Mouse (Mus musculus) stomach, embryonic 15.5 days (tissue): Measurements from ENCODE around the gene Trp53bp2. TPM values are rescaled to one million over a fixed set of nuclear protein-coding genes. Genes with fewer than 3 reads are reported as not detected.

Experiments used
- ATAC-seq: fragments of 200-750 bp; cut with Nextera tagmentation; 2 replicates; pipeline ENCODE4 v1.8.0; 2017; ENCODE audit warnings: low read depth, moderate number of reproducible peaks, moderate TSS enrichment; ENCODE audit not compliant: insufficient read depth, low FRiP score
- H3K27ac ChIP-seq: fragments of 300-500 bp; sonication (generic); 2 replicates; pipeline ENCODE4 v1.5.1; 2015; ENCODE audit warnings: mild to moderate bottlenecking, inconsistent platforms
- H3K27me3 ChIP-seq: fragments of 300-500 bp; sonication (generic); replicated peaks from 2 replicates; pipeline ENCODE4 v1.6.1; 2015; ENCODE audit warnings: inconsistent platforms
- H3K36me3 ChIP-seq: fragments of 300-500 bp; sonication (generic); 2 replicates; pipeline ENCODE4 v1.6.1; 2015; ENCODE audit warnings: inconsistent platforms
- H3K4me1 ChIP-seq: fragments of 300-500 bp; sonication (generic); 2 replicates; pipeline ENCODE4 v1.6.1; 2015; ENCODE audit warnings: inconsistent platforms
- H3K4me2 ChIP-seq: fragments of 300-500 bp; sonication (generic); 2 replicates; pipeline ENCODE4 v1.6.1; 2015; ENCODE audit warnings: mild to moderate bottlenecking, inconsistent platforms
- H3K4me3 ChIP-seq: fragments of 300-500 bp; sonication (generic); replicated peaks from 2 replicates; pipeline ENCODE4 v1.5.1; 2015; ENCODE audit warnings: inconsistent platforms
- H3K9ac ChIP-seq: fragments of 300-500 bp; sonication (generic); 2 replicates; pipeline ENCODE4 v1.6.1; 2015; ENCODE audit warnings: inconsistent platforms
- H3K9me3 ChIP-seq: fragments of 300-500 bp; sonication (generic); 2 replicates; pipeline ENCODE4 v1.6.1; 2016; ENCODE audit warnings: inconsistent platforms
- WGBS: fragments of 180-500 bp; shearing (Covaris S2); methylation state at CpG from one replicate; pipeline ENCODE4 v1.1.7; 2015; 5-methylcytosine and 5-hydroxymethylcytosine counted together
- polyA plus RNA-seq: library from polyadenylated mRNA; unstranded; fragments of >200 nt; fragmentation: Nextera tagmentation; extraction: Ambion mirVana; gene quantifications from 2 replicates; pipeline ENCODE4 v1.2.1, GENCODE M21; 2015

Trp53bp2 gene
- polyA plus RNA-seq, 1 experiment from 2014 or later: 19.9 TPM

GRCm38 (mm10) chr1:182380683-182381082, 28.3 kb upstream of the Trp53bp2 start:
- Histone ChIP-seq H3K4me2 (no peak overlapping the region), H3K27ac (no peak overlapping the region), H3K4me1 (no peaks in the 10 kb centered on the region), H3K36me3 (no peaks in the 10 kb centered on the region), H3K9ac (no peak overlapping the region), H3K27me3 (no peaks in the 10 kb centered on the region), H3K9me3 (no peaks in the 10 kb centered on the region), H3K4me3 (no peak overlapping the region)
- WGBS: 73% methylated on average over 7 of the region's 7 CpGs
- no peak for ATAC-seq

- no peak for ATAC-seq
- Histone ChIP-seq H3K27me3 (no peaks in the 10 kb centered on the region), H3K9ac (no peak overlapping the region), H3K4me2 (no peak overlapping the region), H3K9me3 (no peaks in the 10 kb centered on the region), H3K27ac (no peak overlapping the region), H3K4me1 (no peaks in the 10 kb centered on the region), H3K36me3 (no peaks in the 10 kb centered on the region), H3K4me3 (no peak overlapping the region)
- WGBS: 68% methylated on average over 3 of the region's 3 CpGs
Observed at GRCm38 (mm10) chr1:182381327-182381726, 27.6 kb upstream of the Trp53bp2 start.

- no peak for ATAC-seq
- no peak overlapping the region for H3K4me3 ChIP-seq
- no peaks in the 10 kb centered on the region for H3K9me3 ChIP-seq
- no peak overlapping the region for H3K4me2 ChIP-seq
- H3K9ac ChIP-seq: no peak overlapping the region
- no peaks in the 10 kb centered on the region for H3K36me3 ChIP-seq
- H3K4me1 ChIP-seq: no peaks in the 10 kb centered on the region
- 58% methylated on average over 9 of the region's 9 CpGs for WGBS
- no peak overlapping the region for H3K27ac ChIP-seq
- no peaks in the 10 kb centered on the region for H3K27me3 ChIP-seq
Observed at GRCm38 (mm10) chr1:182383096-182383495, 25.9 kb upstream of the Trp53bp2 start.

GRCm38 (mm10) chr1:182386449-182386848, 22.5 kb upstream of the Trp53bp2 start:
- Histone ChIP-seq H3K27me3 (no peaks in the 10 kb centered on the region), H3K4me2 (no peak overlapping the region), H3K4me1 (no peaks in the 10 kb centered on the region), H3K9ac (no peak overlapping the region), H3K9me3 (no peaks in the 10 kb centered on the region), H3K36me3 (no peaks in the 10 kb centered on the region), H3K4me3 (no peak overlapping the region), H3K27ac (no peak overlapping the region)
- WGBS: 89% methylated on average over 8 of the region's 8 CpGs
- ATAC-seq: no peak

- 43% methylated on average over 4 of the region's 4 CpGs for WGBS
- Histone ChIP-seq H3K27ac (no peak overlapping the region), H3K9ac (no peak overlapping the region), H3K4me2 (no peak overlapping the region), H3K4me3 (no peak overlapping the region), H3K27me3 (no peaks in the 10 kb centered on the region), H3K9me3 (no peaks in the 10 kb centered on the region), H3K36me3 (no peaks in the 10 kb centered on the region), H3K4me1 (no peaks in the 10 kb centered on the region)
- ATAC-seq: no peak
Observed at GRCm38 (mm10) chr1:182388729-182389128, 20.2 kb upstream of the Trp53bp2 start.

- peak overlapping the region; percentile 74; the same call in 1 of the 2 replicates for H3K27ac ChIP-seq
- no peaks in the 10 kb centered on the region for H3K36me3 ChIP-seq
- H3K27me3 ChIP-seq: no peaks in the 10 kb centered on the region
- H3K4me3 ChIP-seq: no peak overlapping the region
- no peaks in the 10 kb centered on the region for H3K9me3 ChIP-seq
- no peak for ATAC-seq
- H3K4me1 ChIP-seq: peaks cover 14% of the 10 kb centered on the region
- WGBS: 59% methylated on average over 8 of the region's 8 CpGs
- no peak overlapping the region for H3K9ac ChIP-seq
- no peak overlapping the region for H3K4me2 ChIP-seq
Observed at GRCm38 (mm10) chr1:182398171-182398570, 10.8 kb upstream of the Trp53bp2 start.

- WGBS: 33% methylated on average over 3 of the region's 3 CpGs
- peaks cover 15% of the 10 kb centered on the region for H3K4me1 ChIP-seq
- no peaks in the 10 kb centered on the region for H3K27me3 ChIP-seq
- H3K9me3 ChIP-seq: no peaks in the 10 kb centered on the region
- peak overlapping the region; percentile 74 for H3K27ac ChIP-seq
- ATAC-seq: 0 out of 2 replicates have a peak, but pooled peaks have one; percentile 24
- no peaks in the 10 kb centered on the region for H3K36me3 ChIP-seq
- no peak overlapping the region for H3K4me2 ChIP-seq
- H3K4me3 ChIP-seq: no peak overlapping the region
- no peak overlapping the region for H3K9ac ChIP-seq
Observed at GRCm38 (mm10) chr1:182398780-182399179, 10.2 kb upstream of the Trp53bp2 start.

GRCm38 (mm10) chr1:182399205-182399604, 9.8 kb upstream of the Trp53bp2 start:
- peak; percentile 70 for ATAC-seq
- WGBS: 43% methylated on average over 2 of the region's 2 CpGs

GRCm38 (mm10) chr1:182399908-182400307, 9.1 kb upstream of the Trp53bp2 start:
- Histone ChIP-seq H3K9me3 (no peaks in the 10 kb centered on the region), H3K27ac (peak overlapping the region; percentile 74; the same call in 1 of the 2 replicates), H3K4me1 (peaks cover 15% of the 10 kb centered on the region), H3K4me3 (no peak overlapping the region), H3K36me3 (no peaks in the 10 kb centered on the region), H3K4me2 (no peak overlapping the region), H3K27me3 (no peaks in the 10 kb centered on the region), H3K9ac (no peak overlapping the region)
- no peak for ATAC-seq
- WGBS: 71% methylated on average over 3 of the region's 3 CpGs

More at GRCm38 (mm10) chr1:182399205-182399604, 9.8 kb upstream of the Trp53bp2 start:
- no peaks in the 10 kb centered on the region for H3K27me3 ChIP-seq
- peaks cover 15% of the 10 kb centered on the region for H3K4me1 ChIP-seq
- no peaks in the 10 kb centered on the region for H3K9me3 ChIP-seq
- no peak overlapping the region for H3K4me2 ChIP-seq
- H3K36me3 ChIP-seq: no peaks in the 10 kb centered on the region
- no peak overlapping the region for H3K4me3 ChIP-seq
- H3K9ac ChIP-seq: no peak overlapping the region
- H3K27ac ChIP-seq: peak overlapping the region; percentile 74

- Histone ChIP-seq H3K36me3 (no peaks in the 10 kb centered on the region), H3K9ac (no peak overlapping the region), H3K27me3 (no peaks in the 10 kb centered on the region), H3K4me1 (peaks cover 14% of the 10 kb centered on the region), H3K9me3 (no peaks in the 10 kb centered on the region), H3K27ac (no peak overlapping the region; the same call in 1 of the 2 replicates), H3K4me3 (no peak overlapping the region), H3K4me2 (peak overlapping the region; percentile 14; the same call in 1 of the 2 replicates)
- no peak for ATAC-seq
- WGBS: 44% methylated on average over 13 of the region's 13 CpGs
Observed at GRCm38 (mm10) chr1:182403076-182403475, 5.9 kb upstream of the Trp53bp2 start.

GRCm38 (mm10) chr1:182406621-182407020, 2.4 kb upstream of the Trp53bp2 start:
- Histone ChIP-seq H3K4me2 (no peak overlapping the region), H3K9me3 (no peaks in the 10 kb centered on the region), H3K27ac (peak overlapping the region; percentile 40; the same call in 1 of the 2 replicates), H3K27me3 (no peaks in the 10 kb centered on the region), H3K4me1 (peaks cover 17% of the 10 kb centered on the region), H3K9ac (no peak overlapping the region), H3K36me3 (no peaks in the 10 kb centered on the region), H3K4me3 (no peak overlapping the region)
- no peak for ATAC-seq
- WGBS: 42% methylated on average over 4 of the region's 4 CpGs

GRCm38 (mm10) chr1:182408243-182408642, 729 bp upstream of the Trp53bp2 start:
- ATAC-seq: no peak
- WGBS: 4% methylated on average over 13 of the region's 13 CpGs
- H3K9me3 ChIP-seq: no peaks in the 10 kb centered on the region

More at GRCm38 (mm10) chr1:182408243-182408642, 729 bp upstream of the Trp53bp2 start:
- Histone ChIP-seq H3K4me3 (peak overlapping the region; percentile 96), H3K9ac (peak overlapping the region; percentile 75), H3K4me1 (peaks cover 14% of the 10 kb centered on the region), H3K36me3 (no peaks in the 10 kb centered on the region), H3K27me3 (no peaks in the 10 kb centered on the region), H3K27ac (peak overlapping the region; percentile 89), H3K4me2 (peak overlapping the region; percentile 73)
